Mouse (Mus musculus) hindbrain, postnatal 0 days (tissue): ENCODE measurements around the gene Gm33543. TPM values are rescaled to one million over a fixed set of nuclear protein-coding genes. Genes with fewer than 3 reads are reported as not detected.

Experiments
- ATAC-seq: fragments of 200-750 bp; cut with Nextera tagmentation; 2 replicates; pipeline ENCODE4 v1.8.0; 2017; ENCODE audit warnings: mild to moderate bottlenecking, moderate TSS enrichment, moderate library complexity
- DNase-seq: peaks from one replicate; pipeline ENCODE4 v3.0.0-alpha.2; 2015; ENCODE audit warnings: low spot score
- H3K27ac ChIP-seq: fragments of 300-500 bp; sonication (generic); 2 replicates; pipeline ENCODE4 v1.5.1; 2014; ENCODE audit warnings: mild to moderate bottlenecking
- H3K27me3 ChIP-seq: fragments of 300-500 bp; sonication (generic); 2 replicates; pipeline ENCODE4 v1.6.1; 2014; ENCODE audit warnings: low read length, mixed read lengths; ENCODE audit not compliant: insufficient read depth
- H3K36me3 ChIP-seq: fragments of 300-500 bp; sonication (generic); 2 replicates; pipeline ENCODE4 v1.6.1; 2014; ENCODE audit warnings: low read length, mixed read lengths; ENCODE audit not compliant: insufficient read depth
- H3K4me1 ChIP-seq: fragments of 300-500 bp; sonication (generic); 2 replicates; pipeline ENCODE4 v1.6.1; 2014; ENCODE audit warnings: antibody characterized with exemption, low read length, mixed read lengths; ENCODE audit not compliant: insufficient read depth
- H3K4me2 ChIP-seq: fragments of 300-500 bp; sonication (generic); 2 replicates; pipeline ENCODE4 v1.6.1; 2014; ENCODE audit warnings: low read depth, mild to moderate bottlenecking, low read length, moderate library complexity, mixed read lengths
- H3K4me3 ChIP-seq: fragments of 300-500 bp; sonication (generic); 2 replicates; pipeline ENCODE4 v1.5.1; 2014; ENCODE audit warnings: low read length
- H3K9ac ChIP-seq: fragments of 300-500 bp; sonication (generic); replicated peaks from 2 replicates; pipeline ENCODE4 v1.6.1; 2014; ENCODE audit warnings: mild to moderate bottlenecking, low read length, moderate library complexity, mixed read lengths
- H3K9me3 ChIP-seq: fragments of 300-500 bp; sonication (generic); 2 replicates; pipeline ENCODE4 v1.6.1; 2016; ENCODE audit warnings: low read length, mixed read lengths
- CTCF ChIP-seq: IDR thresholded peaks from 2 replicates; pipeline ENCODE4 v1.5.1; 2016; ENCODE audit warnings: antibody characterized with exemption, control low read depth, low read depth
- WGBS: fragments of 180-500 bp; shearing (Covaris S2); extraction: QIAGEN DNeasy Blood & Tissue Kit; methylation state at CpG from one replicate; pipeline ENCODE4 v1.1.7; 2014; 5-methylcytosine and 5-hydroxymethylcytosine counted together
- polyA plus RNA-seq: library from polyadenylated mRNA; unstranded; fragments of >200 nt; fragmentation: Nextera tagmentation; extraction: Ambion mirVana; gene quantifications from 2 replicates; pipeline ENCODE4 v1.2.1, GENCODE M21; 2015
- total RNA-seq: library from RNA; depleted of rRNA; stranded (reverse); fragments of >200 nt; gene quantifications from 2 replicates; pipeline ENCODE4 v1.2.3, GENCODE M21; 2014; rRNA removed

The Gm33543 gene
- total and polyA plus RNA-seq, 2 experiments from 2014 or later: 0.13 TPM; not detected in 1

- TF ChIP-seq CTCF: no peak
- Histone ChIP-seq H3K4me1 (no peaks in the 10 kb centered on the region), H3K27me3 (no peaks in the 10 kb centered on the region), H3K27ac (no peak overlapping the region), H3K4me3 (no peak overlapping the region), H3K4me2 (no peak overlapping the region), H3K9me3 (no peaks in the 10 kb centered on the region), H3K9ac (no peak overlapping the region), H3K36me3 (no peaks in the 10 kb centered on the region)
- ATAC-seq (no peak), DNase-seq (no peak)
- WGBS: 87% methylated on average over 13 of the region's 13 CpGs
Measured at GRCm38 (mm10) chr10:95779801-95780385, 62.8 kb downstream of the Gm33543 start.

- H3K9me3 ChIP-seq: no peaks in the 10 kb centered on the region
- no peak overlapping the region for H3K27ac ChIP-seq
- DNase-seq (no peak), ATAC-seq (no peak)
- H3K27me3 ChIP-seq: no peaks in the 10 kb centered on the region
- H3K36me3 ChIP-seq: no peaks in the 10 kb centered on the region
- no peak overlapping the region for H3K9ac ChIP-seq
- TF ChIP-seq CTCF: no peak
- WGBS: 90% methylated on average over 8 of the region's 8 CpGs
- no peaks in the 10 kb centered on the region for H3K4me1 ChIP-seq
- H3K4me3 ChIP-seq: no peak overlapping the region
- no peak overlapping the region for H3K4me2 ChIP-seq
Measured at GRCm38 (mm10) chr10:95778622-95779021, 64.1 kb downstream of the Gm33543 start.

GRCm38 (mm10) chr10:95777701-95778320, 64.9 kb downstream of the Gm33543 start:
- Histone ChIP-seq H3K36me3 (no peaks in the 10 kb centered on the region), H3K9me3 (no peaks in the 10 kb centered on the region), H3K4me1 (no peaks in the 10 kb centered on the region), H3K27me3 (no peaks in the 10 kb centered on the region), H3K4me3 (no peak overlapping the region), H3K9ac (no peak overlapping the region), H3K27ac (no peak overlapping the region), H3K4me2 (no peak overlapping the region)
- 87% methylated on average over 15 of the region's 15 CpGs for WGBS
- ATAC-seq (no peak), DNase-seq (no peak)
- TF ChIP-seq CTCF: no peak

DNA sequence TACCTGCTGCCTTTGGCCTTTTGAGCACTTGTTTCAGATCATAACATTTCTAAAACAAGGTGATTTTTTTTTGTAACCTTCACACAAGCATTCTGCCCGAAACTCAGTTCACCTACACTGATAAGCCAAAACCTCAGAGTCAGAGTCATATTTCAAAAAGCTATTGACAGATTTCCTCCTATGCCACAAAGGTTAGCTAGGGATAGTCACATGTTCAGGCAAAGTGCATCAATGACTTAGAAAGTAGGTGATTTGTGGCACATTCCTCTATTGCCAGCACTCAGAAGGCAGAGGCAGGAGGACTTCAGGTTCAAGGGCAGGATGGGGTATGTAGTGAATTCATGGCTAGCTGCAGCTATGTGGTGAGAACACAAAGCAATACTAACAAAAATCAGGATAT, 65.7 kb downstream of the Gm33543 start:
- no peak for TF ChIP-seq CTCF
- ATAC-seq: no peak
- no peaks in the 10 kb centered on the region for H3K4me1 ChIP-seq
- H3K9me3 ChIP-seq: no peaks in the 10 kb centered on the region
- H3K9ac ChIP-seq: no peak overlapping the region
- 91% methylated on average over 1 of the region's 1 CpGs for WGBS
- no peak for DNase-seq
- H3K4me2 ChIP-seq: no peak overlapping the region
- no peak overlapping the region for H3K27ac ChIP-seq
- H3K4me3 ChIP-seq: no peak overlapping the region
- H3K27me3 ChIP-seq: no peaks in the 10 kb centered on the region
- no peaks in the 10 kb centered on the region for H3K36me3 ChIP-seq

DNA sequence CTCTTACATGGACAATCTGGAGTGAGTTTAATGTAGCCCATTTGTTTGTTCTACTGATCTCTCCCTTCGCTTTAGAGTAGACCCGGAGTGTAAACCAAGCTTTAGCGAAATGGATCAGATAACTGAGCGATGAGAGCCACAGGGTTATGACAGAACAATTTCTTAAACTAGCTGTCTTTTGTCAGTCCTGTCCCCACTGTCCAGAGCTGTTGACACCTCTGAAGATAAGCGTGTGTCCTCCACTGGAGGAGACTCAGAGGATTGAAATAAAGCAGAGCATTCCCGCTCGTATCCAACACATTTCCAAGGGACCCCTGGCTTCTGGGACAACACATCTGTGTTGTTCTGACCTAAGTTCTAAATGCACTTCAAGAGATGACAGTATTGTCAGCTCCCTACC, 67.9 kb downstream of the Gm33543 start:
- Histone ChIP-seq H3K9ac (no peak overlapping the region), H3K4me3 (no peak overlapping the region), H3K27me3 (no peaks in the 10 kb centered on the region), H3K9me3 (no peaks in the 10 kb centered on the region), H3K36me3 (no peaks in the 10 kb centered on the region), H3K4me2 (no peak overlapping the region), H3K27ac (no peak overlapping the region), H3K4me1 (no peaks in the 10 kb centered on the region)
- no peak for DNase-seq
- 93% methylated on average over 7 of the region's 7 CpGs for WGBS
- no peak for TF ChIP-seq CTCF
- ATAC-seq: no peak

- no peak overlapping the region for H3K27ac ChIP-seq
- no peak overlapping the region for H3K4me2 ChIP-seq
- no peak overlapping the region for H3K9ac ChIP-seq
- TF ChIP-seq CTCF: no peak
- ATAC-seq (no peak), DNase-seq (no peak)
- 78% methylated on average over 9 of the region's 9 CpGs for WGBS
- H3K27me3 ChIP-seq: no peaks in the 10 kb centered on the region
- H3K4me3 ChIP-seq: no peak overlapping the region
- H3K9me3 ChIP-seq: no peaks in the 10 kb centered on the region
- H3K4me1 ChIP-seq: no peaks in the 10 kb centered on the region
- no peaks in the 10 kb centered on the region for H3K36me3 ChIP-seq
Measured at GRCm38 (mm10) chr10:95774001-95774628, 68.6 kb downstream of the Gm33543 start.

Other genes with a start within 250 kb of the Gm33543 start
- not detected in 2 replicates for gene Anapc15-ps, start 169.5 kb downstream of the Gm33543 start, total RNA-seq
- 0.54 TPM in 1 of 2 replicates, not detected in the other for gene Anapc15-ps, start 169.5 kb downstream of the Gm33543 start, polyA plus RNA-seq
- gene Eea1, start 97.7 kb upstream of the Gm33543 start, total RNA-seq: 12.3 and 14.6 TPM in 2 replicates
- 27.3 and 27.5 TPM in 2 replicates for gene Eea1, start 97.7 kb upstream of the Gm33543 start, polyA plus RNA-seq